Mouse (Mus musculus) ES-Bruce4 (cell line): ENCODE data around the gene Znhit3. TPM values are rescaled to one million over a fixed set of nuclear protein-coding genes. Genes with fewer than 3 reads are reported as not detected.
A peak's percentile ranks its signal among the peaks of the same experiment; 100 is the strongest.

Source experiments
- H3K27ac ChIP-seq: 2 replicates; pipeline ENCODE4 v1.5.1; 2012; ENCODE audit warnings: low read length, inconsistent platforms; ENCODE audit not compliant: insufficient read depth
- H3K27me3 ChIP-seq: 2 replicates; pipeline ENCODE4 v1.6.1; 2012; ENCODE audit warnings: mild to moderate bottlenecking, low read length, inconsistent platforms; ENCODE audit not compliant: control insufficient read depth, poor library complexity, insufficient read depth, severe bottlenecking
- H3K36me3 ChIP-seq: 2 replicates; pipeline ENCODE4 v1.6.1; 2012; ENCODE audit warnings: inconsistent platforms, mild to moderate bottlenecking, low read length, moderate library complexity; ENCODE audit not compliant: control insufficient read depth, poor library complexity, insufficient read depth, severe bottlenecking
- H3K4me1 ChIP-seq: one replicate; pipeline ENCODE4 v1.8.1; 2011; ENCODE audit warnings: low read length; ENCODE audit not compliant: control insufficient read depth, insufficient read depth
- H3K4me3 ChIP-seq: 2 replicates; pipeline ENCODE4 v1.5.1; 2011; ENCODE audit warnings: low read depth, mild to moderate bottlenecking, low read length
- H3K9ac ChIP-seq: 2 replicates; pipeline ENCODE4 v1.6.1; 2012; ENCODE audit warnings: low read depth, mild to moderate bottlenecking, inconsistent platforms; ENCODE audit not compliant: poor library complexity, severe bottlenecking
- H3K9me3 ChIP-seq: replicated peaks from 2 replicates; pipeline ENCODE4 v1.6.1; 2012; ENCODE audit warnings: mild to moderate bottlenecking, low read length, inconsistent platforms; ENCODE audit not compliant: control insufficient read depth, poor library complexity, insufficient read depth, severe bottlenecking
- CTCF ChIP-seq: IDR thresholded peaks from one replicate; pipeline ENCODE4 v1.8.1; 2011; ENCODE audit warnings: low read depth, low read length
- EP300 ChIP-seq: IDR thresholded peaks from 2 replicates; pipeline ENCODE4 v1.6.1; 2011; ENCODE audit warnings: low read depth, low read length; ENCODE audit not compliant: insufficient read depth
- POLR2A ChIP-seq: IDR thresholded peaks from one replicate; pipeline ENCODE4 v1.8.1; 2011; ENCODE audit warnings: low read length; ENCODE audit not compliant: insufficient read depth
- polyA plus RNA-seq: library from polyadenylated mRNA; stranded (reverse); fragments of >200 nt; gene quantifications from 2 replicates; pipeline ENCODE4 v1.2.4, GENCODE M21; 2011; ENCODE audit warnings: low read depth; ENCODE audit not compliant: missing spikeins, insufficient read depth, insufficient read length

The Znhit3 gene
- polyA plus RNA-seq, 1 experiment: 39.6 TPM

GRCm38 (mm10) chr11:84886767-84887511 lies 29.2 kb downstream of the Znhit3 start:
- no peak overlapping the region for H3K4me3 ChIP-seq
- no peaks in the 10 kb centered on the region for H3K9me3 ChIP-seq
- peaks cover 1% of the 10 kb centered on the region for H3K4me1 ChIP-seq
- H3K9ac ChIP-seq: no peak overlapping the region
- H3K36me3 ChIP-seq: peaks cover 38% of the 10 kb centered on the region
- H3K27me3 ChIP-seq: no peaks in the 10 kb centered on the region
- TF ChIP-seq POLR2A (no peak), CTCF (no peak), EP300 (no peak)
- H3K27ac ChIP-seq: no peak overlapping the region

- peaks cover 6% of the 10 kb centered on the region for H3K4me1 ChIP-seq
- TF ChIP-seq CTCF: no peak
- no peak for TF ChIP-seq EP300
- TF ChIP-seq POLR2A: no peak
- H3K27me3 ChIP-seq: no peaks in the 10 kb centered on the region
- H3K27ac ChIP-seq: no peak overlapping the region
- H3K36me3 ChIP-seq: peaks cover 37% of the 10 kb centered on the region
- no peaks in the 10 kb centered on the region for H3K9me3 ChIP-seq
- no peak overlapping the region for H3K9ac ChIP-seq
- no peak overlapping the region for H3K4me3 ChIP-seq
Measured at GRCm38 (mm10) chr11:84886236-84886635, 29.9 kb downstream of the Znhit3 start.

- TF ChIP-seq CTCF (no peak), EP300 (no peak), POLR2A (no peak)
- peaks cover 6% of the 10 kb centered on the region for H3K4me1 ChIP-seq
- no peak overlapping the region for H3K9ac ChIP-seq
- H3K36me3 ChIP-seq: peaks cover 37% of the 10 kb centered on the region
- H3K27ac ChIP-seq: no peak overlapping the region
- no peaks in the 10 kb centered on the region for H3K27me3 ChIP-seq
- no peak overlapping the region for H3K4me3 ChIP-seq
- no peaks in the 10 kb centered on the region for H3K9me3 ChIP-seq
Measured at GRCm38 (mm10) chr11:84885238-84885637, 30.9 kb downstream of the Znhit3 start.

- H3K9me3 ChIP-seq: no peaks in the 10 kb centered on the region
- H3K27ac ChIP-seq: no peak overlapping the region
- peaks cover 26% of the 10 kb centered on the region for H3K36me3 ChIP-seq
- H3K4me1 ChIP-seq: peaks cover 6% of the 10 kb centered on the region
- no peak overlapping the region for H3K4me3 ChIP-seq
- TF ChIP-seq EP300 (no peak), POLR2A (no peak), CTCF (no peak)
- H3K9ac ChIP-seq: no peak overlapping the region
- no peaks in the 10 kb centered on the region for H3K27me3 ChIP-seq
Measured at GRCm38 (mm10) chr11:84882346-84882745, 33.8 kb downstream of the Znhit3 start.

GRCm38 (mm10) chr11:84880971-84881370 lies 35.2 kb downstream of the Znhit3 start:
- H3K27ac ChIP-seq: 0 out of 2 replicates have a peak overlapping the region, but pooled peaks have one; percentile 0
- H3K4me1 ChIP-seq: peaks cover 6% of the 10 kb centered on the region
- no peaks in the 10 kb centered on the region for H3K27me3 ChIP-seq
- peak overlapping the region; percentile 81 for H3K9ac ChIP-seq
- H3K4me3 ChIP-seq: peak overlapping the region; percentile 88
- no peaks in the 10 kb centered on the region for H3K9me3 ChIP-seq
- H3K36me3 ChIP-seq: peaks cover 24% of the 10 kb centered on the region
- TF ChIP-seq POLR2A: no peak
- no peak for TF ChIP-seq EP300
- TF ChIP-seq CTCF: no peak

GRCm38 (mm10) chr11:84880465-84880961 lies 35.7 kb downstream of the Znhit3 start:
- peaks cover 22% of the 10 kb centered on the region for H3K36me3 ChIP-seq
- H3K27me3 ChIP-seq: no peaks in the 10 kb centered on the region
- TF ChIP-seq POLR2A (no peak), CTCF (no peak), EP300 (no peak)
- H3K9me3 ChIP-seq: no peaks in the 10 kb centered on the region
- H3K4me3 ChIP-seq: peak overlapping the region; percentile 88
- peak overlapping the region; percentile 81 for H3K9ac ChIP-seq
- H3K4me1 ChIP-seq: peaks cover 6% of the 10 kb centered on the region
- H3K27ac ChIP-seq: peak overlapping the region; percentile 33; the same call in 1 of the 2 replicates
